In the genomic region with DNA sequence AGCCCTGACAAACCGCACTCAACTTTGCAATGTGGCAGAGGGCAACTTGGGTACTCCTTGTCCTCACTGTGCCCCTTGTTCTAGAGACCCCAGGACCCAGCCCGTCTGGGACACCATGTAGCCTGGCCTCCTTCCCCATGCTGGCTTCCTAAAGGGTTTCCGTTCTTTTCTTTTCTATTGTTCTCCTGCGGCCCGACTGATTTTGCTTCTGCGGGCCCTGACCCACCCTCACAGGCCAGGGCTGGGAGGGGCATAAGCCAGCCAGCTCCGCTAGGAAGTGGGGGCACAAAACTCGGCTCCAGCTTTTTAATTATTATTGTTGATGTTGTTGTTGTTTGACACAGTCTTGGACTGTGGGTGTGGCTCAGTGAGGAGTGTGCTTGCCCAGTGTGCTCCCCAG, we compare ENCODE assay signal across 12 mouse cellular contexts. TPM values are rescaled to one million over a fixed set of nuclear protein-coding genes. Genes with fewer than 3 reads are reported as not detected.
A peak's percentile ranks its signal among the peaks of the same experiment; 100 is the strongest.
DNase-seq lines count a peak whose midpoint lies in the region; ATAC-seq lines count a peak whose summit lies in the region.
"Had no signal": no experiment of that assay in that cellular context is flagged by ENCODE, and none has a peak within 500 bp of the region (broad histone marks: within the 10 kb centered on the region; RNA-seq: fewer than 3 reads in every experiment).

No protein-coding gene starts in this region.

- H3K4me1 ChIP-seq in embryonic facial prominence, embryonic 13.5 days: peaks cover 43% of the 10 kb centered on the region
- peaks cover 25% of the 10 kb centered on the region for H3K4me1 ChIP-seq in limb, embryonic 15.5 days
- H3K4me1 ChIP-seq in hindbrain, embryonic 10.5 days (replicated peaks): peaks cover 21% of the 10 kb centered on the region
- H3K4me1 ChIP-seq: forebrain, embryonic 13.5 days had no signal

- no peaks in the 10 kb centered on the region for H3K9me3 ChIP-seq in embryonic facial prominence, embryonic 13.5 days
- H3K9me3 ChIP-seq in limb, embryonic 15.5 days: no peaks in the 10 kb centered on the region
- no peaks in the 10 kb centered on the region for H3K9me3 ChIP-seq in hindbrain, embryonic 10.5 days
- H3K9me3 ChIP-seq: forebrain, embryonic 13.5 days; limb, embryonic 13.5 days had no signal

- no peak for ATAC-seq in embryonic facial prominence, embryonic 13.5 days (ENCODE audit: insufficient number of reproducible peaks, insufficient read depth, low FRiP score, low TSS enrichment, low read depth)
- no peak for ATAC-seq in limb, embryonic 15.5 days (ENCODE audit: insufficient number of reproducible peaks, low FRiP score, low TSS enrichment, low read depth)
- ATAC-seq: forebrain, embryonic 13.5 days had no signal

- H3K27ac ChIP-seq in embryonic facial prominence, embryonic 13.5 days: no peak overlapping the region
- H3K27ac ChIP-seq in limb, embryonic 15.5 days: peak overlapping the region; percentile 22; the same call in 1 of the 2 replicates
- no peak overlapping the region for H3K27ac ChIP-seq in hindbrain, embryonic 10.5 days
- H3K27ac ChIP-seq: forebrain, embryonic 13.5 days; limb, embryonic 13.5 days had no signal

- H3K9ac ChIP-seq in embryonic facial prominence, embryonic 13.5 days: 0 out of 2 replicates have a peak overlapping the region, but pooled peaks have one; percentile 7
- no peak overlapping the region for H3K9ac ChIP-seq in limb, embryonic 15.5 days
- H3K9ac ChIP-seq: forebrain, embryonic 13.5 days; limb, embryonic 13.5 days had no signal

- no peak overlapping the region for H3K4me3 ChIP-seq in embryonic facial prominence, embryonic 13.5 days
- no peak overlapping the region for H3K4me3 ChIP-seq in limb, embryonic 15.5 days
- H3K4me3 ChIP-seq in hindbrain, embryonic 10.5 days: no peak overlapping the region
- H3K4me3 ChIP-seq: forebrain, embryonic 13.5 days; limb, embryonic 13.5 days had no signal

- H3K27me3 ChIP-seq in embryonic facial prominence, embryonic 13.5 days: no peaks in the 10 kb centered on the region
- H3K27me3 ChIP-seq in limb, embryonic 15.5 days: no peaks in the 10 kb centered on the region
- H3K27me3 ChIP-seq in hindbrain, embryonic 10.5 days (ENCODE audit: insufficient read depth, poor library complexity, severe bottlenecking): no peaks in the 10 kb centered on the region
- H3K27me3 ChIP-seq: forebrain, embryonic 13.5 days; limb, embryonic 13.5 days had no signal

- DNase-seq in R1 (ENCODE audit: low read depth, low spot score): peak; percentile 20
- peak; percentile 55 for DNase-seq in heart, postnatal 25 days (ENCODE audit: low spot score)
- DNase-seq in right cerebral cortex, adult 18-20 months: no peak
- no peak for DNase-seq in cerebellum, postnatal 4 days (ENCODE audit: low spot score in 2 of 2)
- no peak for DNase-seq in hindbrain, embryonic 10.5 days (ENCODE audit: low spot score)

- H3K4me2 ChIP-seq in embryonic facial prominence, embryonic 13.5 days: no peak overlapping the region
- no peak overlapping the region for H3K4me2 ChIP-seq in limb, embryonic 15.5 days
- H3K4me2 ChIP-seq: forebrain, embryonic 13.5 days; limb, embryonic 13.5 days had no signal

- WGBS in embryonic facial prominence, embryonic 13.5 days: 75% methylated on average over 8 of the region's 8 CpGs
- 80% methylated on average over 8 of the region's 8 CpGs for WGBS in limb, embryonic 15.5 days
- WGBS in hindbrain, embryonic 10.5 days: 68% methylated on average over 8 of the region's 8 CpGs

- intact Hi-C loops in heart, postnatal 25 days (cut with DNase I): no loop called here

- H3K36me3 ChIP-seq in embryonic facial prominence, embryonic 13.5 days: no peaks in the 10 kb centered on the region
- H3K36me3 ChIP-seq in limb, embryonic 15.5 days: no peaks in the 10 kb centered on the region
- H3K36me3 ChIP-seq in hindbrain, embryonic 10.5 days: no peaks in the 10 kb centered on the region
- H3K36me3 ChIP-seq: limb, embryonic 13.5 days had no signal

RNA-seq across cellular contexts. Expression of a gene that starts 15.0 kb away (rescaled TPM):
- polyA plus RNA-seq in embryonic facial prominence, embryonic 13.5 days (2015; fragmentation: Nextera tagmentation; extraction: Ambion mirVana): not detected in 2 replicates
- not detected for total RNA-seq in heart, postnatal 25 days (2021)
- not detected in 2 replicates for polyA plus RNA-seq in limb, embryonic 15.5 days (2015; fragmentation: Nextera tagmentation; extraction: Ambion mirVana)
- not detected in 2 replicates for polyA plus RNA-seq in hindbrain, embryonic 10.5 days (2016; fragmentation: Nextera tagmentation; extraction: Ambion mirVana)
- total RNA-seq: common myeloid progenitor, adult 5-6 weeks; granulocyte monocyte progenitor cell, adult 5-6 weeks had no signal
- polyA plus RNA-seq: forebrain, embryonic 13.5 days; large intestine, adult 2 months; limb, embryonic 13.5 days had no signal

RNA-seq across cellular contexts. Expression of a gene that starts 23.8 kb away (rescaled TPM):
- 0.39 and 2.8 TPM in 2 replicates for polyA plus RNA-seq in embryonic facial prominence, embryonic 13.5 days (2015; fragmentation: Nextera tagmentation; extraction: Ambion mirVana)
- not detected for total RNA-seq in heart, postnatal 25 days (2021)
- polyA plus RNA-seq in limb, embryonic 15.5 days (2015; fragmentation: Nextera tagmentation; extraction: Ambion mirVana): 0.27 and 1.3 TPM in 2 replicates
- polyA plus RNA-seq in hindbrain, embryonic 10.5 days (2016; fragmentation: Nextera tagmentation; extraction: Ambion mirVana): 2.8 and 3.9 TPM in 2 replicates
- total RNA-seq: granulocyte monocyte progenitor cell, adult 5-6 weeks had no signal
- polyA plus RNA-seq: forebrain, embryonic 13.5 days had no signal

RNA-seq across cellular contexts. Expression of a gene that starts 40.6 kb away (rescaled TPM):
- polyA plus RNA-seq in embryonic facial prominence, embryonic 13.5 days (2015; fragmentation: Nextera tagmentation; extraction: Ambion mirVana): 21.1 and 21.4 TPM in 2 replicates
- 1 to 10 TPM; 5.0 to 5.6 TPM for total RNA-seq in heart, postnatal 25 days (2021)
- 13.9 and 17.0 TPM in 2 replicates for polyA plus RNA-seq in limb, embryonic 15.5 days (2015; fragmentation: Nextera tagmentation; extraction: Ambion mirVana)
- 12.0 and 12.6 TPM in 2 replicates for polyA plus RNA-seq in hindbrain, embryonic 10.5 days (2016; fragmentation: Nextera tagmentation; extraction: Ambion mirVana)

RNA-seq across cellular contexts. Expression of a gene that starts 55.2 kb away (rescaled TPM):
- 21.0 and 22.9 TPM in 2 replicates for polyA plus RNA-seq in embryonic facial prominence, embryonic 13.5 days (2015; fragmentation: Nextera tagmentation; extraction: Ambion mirVana)
- total RNA-seq in heart, postnatal 25 days (2021): not detected
- 46.3 and 68.0 TPM in 2 replicates for polyA plus RNA-seq in limb, embryonic 15.5 days (2015; fragmentation: Nextera tagmentation; extraction: Ambion mirVana)
- polyA plus RNA-seq in hindbrain, embryonic 10.5 days (2016; fragmentation: Nextera tagmentation; extraction: Ambion mirVana): 9.9 and 11.0 TPM in 2 replicates
- total RNA-seq: common myeloid progenitor, adult 5-6 weeks; granulocyte monocyte progenitor cell, adult 5-6 weeks had no signal
- polyA plus RNA-seq: forebrain, embryonic 13.5 days had no signal

Comparison
In these comparisons a context has a peak if more than half of its experiments do, and no peak if none do; other contexts are left out.
1. DNase-seq: peak in R1 (single experiment) and heart, postnatal 25 days (single experiment); none in right cerebral cortex, adult 18-20 months (single experiment), cerebellum, postnatal 4 days (0 of 2) and hindbrain, embryonic 10.5 days (single experiment).